Mouse (Mus musculus) embryonic fibroblast, embryonic 13.5 days (primary cell): ENCODE results near the gene Tfec.

ENCODE experiments used
- CTCF ChIP-seq: IDR thresholded peaks from 2 replicates; pipeline ENCODE4 v1.5.1; 2011; ENCODE audit warnings: mild to moderate bottlenecking, control low read depth, low read length, moderate library complexity, borderline replicate concordance; ENCODE audit not compliant: insufficient read depth
- POLR2A ChIP-seq: IDR thresholded peaks from 2 replicates; pipeline ENCODE4 v1.6.1; 2011; ENCODE audit warnings: low read depth, mild to moderate bottlenecking, control low read depth, low read length, moderate library complexity

- no peak for TF ChIP-seq CTCF
- no peak for TF ChIP-seq POLR2A
Observed at GRCm38 (mm10) chr6:16854977-16855376, 43.3 kb downstream of the Tfec start.
